In the genomic region with DNA sequence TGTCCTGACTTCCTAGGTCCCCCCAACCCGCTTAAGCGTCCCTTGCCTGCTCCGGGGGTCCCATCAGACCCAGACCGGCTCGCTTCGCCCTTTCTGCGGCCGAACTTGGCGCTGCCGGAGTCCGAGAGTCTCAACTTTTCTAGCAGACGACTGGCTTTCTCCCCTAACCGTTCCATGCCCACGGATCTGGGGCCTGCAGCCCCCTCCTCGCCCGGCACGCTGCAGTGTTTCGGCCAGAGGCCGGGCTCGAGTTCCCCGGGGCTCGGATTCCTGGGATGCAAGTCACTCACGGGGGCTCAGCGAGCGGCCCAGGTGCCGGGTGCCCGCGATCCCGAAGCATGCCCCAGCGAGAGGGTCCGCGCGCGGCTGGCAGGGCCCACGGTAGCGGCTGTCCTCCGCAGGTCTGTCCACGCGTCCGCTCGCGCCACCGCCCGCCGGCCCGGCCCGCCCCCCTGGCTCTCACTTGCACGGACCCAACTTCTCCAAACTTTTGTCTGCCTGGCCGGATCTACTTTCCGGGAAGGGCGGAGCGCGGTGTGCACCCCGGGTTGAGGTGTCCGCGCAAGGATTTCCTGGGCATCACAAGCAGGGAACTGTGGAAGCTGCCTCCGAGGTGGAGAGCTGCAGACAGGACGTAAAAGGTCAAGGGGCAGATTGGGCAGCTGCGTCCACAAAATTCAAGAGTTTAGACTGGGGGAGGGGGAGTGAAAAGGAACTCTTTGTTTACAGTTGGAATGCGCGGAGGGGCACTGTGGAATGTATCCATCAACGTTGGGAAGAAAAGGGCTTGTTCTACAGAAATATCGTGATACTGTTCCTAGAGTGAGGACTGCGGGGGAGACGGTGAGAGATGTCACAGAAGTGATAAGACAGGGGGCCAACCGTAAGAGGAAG, we compare ENCODE assay signal across 8 mouse cellular contexts. TPM values are rescaled to one million over a fixed set of nuclear protein-coding genes. Genes with fewer than 3 reads are reported as not detected.
DNase-seq lines count a peak whose midpoint lies in the region; ATAC-seq and TF ChIP-seq lines count a peak whose summit lies in the region.

Gene Ajuba (minus strand): TSS at position 470 of the 894 bp plus-strand sequence.

- H3K27ac ChIP-seq in forebrain, embryonic 11.5 days (ENCODE audit: low read depth, low read length) = peak within 1 kb of the TSS; percentile 83
- H3K27ac ChIP-seq in heart, embryonic 14.5 days (replicated peaks in 1 of 2; ENCODE audit: control insufficient read depth in 1 of 2, insufficient read depth in 1 of 2, low read depth in 2 of 2, low read length in 2 of 2) = peak within 1 kb of the TSS; percentile 96 to 99
- peak within 1 kb of the TSS; percentile 94 for H3K27ac ChIP-seq in kidney, postnatal 0 days
- H3K27ac ChIP-seq in liver, embryonic 15.5 days (replicated peaks) = peak within 1 kb of the TSS; percentile 59
- peak within 1 kb of the TSS; percentile 67 for H3K27ac ChIP-seq in neural tube, embryonic 11.5 days (ENCODE audit: low read depth, low read length)
- H3K27ac ChIP-seq in testis, adult 2 months (ENCODE audit: control insufficient read depth, insufficient read depth, low read depth, low read length) = peak within 1 kb of the TSS; percentile 93

- H3K4me1 ChIP-seq in forebrain, embryonic 11.5 days (replicated peaks; ENCODE audit: control insufficient read depth, insufficient read depth, low read length) = peaks cover 25% of the 10 kb centered on the region
- H3K4me1 ChIP-seq in heart, embryonic 14.5 days (ENCODE audit: control insufficient read depth in 2 of 2, insufficient read depth in 2 of 2, low read length in 2 of 2) = peaks cover 22 to 36% of the 10 kb centered on the region in 2 experiments
- H3K4me1 ChIP-seq in kidney, postnatal 0 days (replicated peaks; ENCODE audit: insufficient read depth, low read length) = peaks cover 36% of the 10 kb centered on the region
- peaks cover 72% of the 10 kb centered on the region for H3K4me1 ChIP-seq in liver, embryonic 15.5 days (replicated peaks)
- H3K4me1 ChIP-seq in neural tube, embryonic 11.5 days (ENCODE audit: control insufficient read depth, insufficient read depth, low read length) = peaks cover 24% of the 10 kb centered on the region
- peaks cover 44% of the 10 kb centered on the region for H3K4me1 ChIP-seq in testis, adult 2 months (ENCODE audit: control insufficient read depth, insufficient read depth, low read length)

- no peak for TF ChIP-seq CTCF in kidney, postnatal 0 days (IDR thresholded peaks at IDR 0.05; ENCODE audit: low read depth)
- TF ChIP-seq CTCF in testis, adult 2 months (IDR thresholded peaks at IDR 0.05; ENCODE audit: control insufficient read depth, insufficient read depth, insufficient replicate concordance, low read depth, low read length) = no peak

- peak; percentile 46; the same call in 1 of the 2 replicates for TF ChIP-seq POLR2A in testis, adult 2 months (IDR thresholded peaks at IDR 0.05; ENCODE audit: control insufficient read depth, low read depth, low read length)

- H3K9me3 ChIP-seq in forebrain, embryonic 11.5 days (ENCODE audit: control insufficient read depth, low read length) = no peaks in the 10 kb centered on the region
- no peaks in the 10 kb centered on the region for H3K9me3 ChIP-seq in heart, embryonic 14.5 days (ENCODE audit: control insufficient read depth, low read length)
- H3K9me3 ChIP-seq in kidney, postnatal 0 days (replicated peaks; ENCODE audit: low read length) = no peaks in the 10 kb centered on the region
- no peaks in the 10 kb centered on the region for H3K9me3 ChIP-seq in liver, embryonic 15.5 days (replicated peaks)
- H3K9me3 ChIP-seq in neural tube, embryonic 11.5 days (ENCODE audit: control insufficient read depth, low read length) = no peaks in the 10 kb centered on the region

- H3K36me3 ChIP-seq in forebrain, embryonic 11.5 days (ENCODE audit: control insufficient read depth, insufficient read depth, low read length) = no peaks in the 10 kb centered on the region
- H3K36me3 ChIP-seq in heart, embryonic 14.5 days (ENCODE audit: control insufficient read depth, insufficient read depth, low read length) = peaks cover 14% of the 10 kb centered on the region; the same call in 1 of the 2 replicates
- H3K36me3 ChIP-seq in kidney, postnatal 0 days (ENCODE audit: insufficient read depth, low read length) = no peaks in the 10 kb centered on the region
- no peaks in the 10 kb centered on the region for H3K36me3 ChIP-seq in liver, embryonic 15.5 days (replicated peaks)
- no peaks in the 10 kb centered on the region for H3K36me3 ChIP-seq in neural tube, embryonic 11.5 days (ENCODE audit: control insufficient read depth, insufficient read depth, low read length)
- no peaks in the 10 kb centered on the region for H3K36me3 ChIP-seq in testis, adult 2 months (ENCODE audit: control insufficient read depth, insufficient read depth, low read length)

- DNase-seq in 3T3-L1 (ENCODE audit: low read depth, low spot score) = peak; percentile 84
- peak; percentile 90 for DNase-seq in adrenal gland, postnatal 25 days
- peak; percentile 95 for DNase-seq in forebrain, embryonic 11.5 days (ENCODE audit: low spot score)
- peak; percentile 96 for DNase-seq in kidney, postnatal 0 days (ENCODE audit: low spot score)
- DNase-seq in neural tube, embryonic 11.5 days (ENCODE audit: low spot score) = peak; percentile 94

- H3K9ac ChIP-seq in forebrain, embryonic 11.5 days (ENCODE audit: low read length) = peak within 1 kb of the TSS; percentile 95
- H3K9ac ChIP-seq in heart, embryonic 14.5 days (ENCODE audit: low read length) = peak within 1 kb of the TSS; percentile 99
- H3K9ac ChIP-seq in kidney, postnatal 0 days (ENCODE audit: low read depth, low read length) = peak within 1 kb of the TSS; percentile 93
- H3K9ac ChIP-seq in liver, embryonic 15.5 days = peak within 1 kb of the TSS; percentile 44
- H3K9ac ChIP-seq in neural tube, embryonic 11.5 days (ENCODE audit: low read length) = peak within 1 kb of the TSS; percentile 89

- H3K4me3 ChIP-seq in forebrain, embryonic 11.5 days (ENCODE audit: low read depth, low read length) = peak within 1 kb of the TSS; percentile 91
- H3K4me3 ChIP-seq in heart, embryonic 14.5 days (ENCODE audit: control insufficient read depth in 1 of 2, insufficient read depth in 1 of 2, low read depth in 1 of 2, low read length in 2 of 2) = peak within 1 kb of the TSS; percentile 80 to 83
- H3K4me3 ChIP-seq in kidney, postnatal 0 days (replicated peaks; ENCODE audit: low read depth, low read length) = peak within 1 kb of the TSS; percentile 85
- H3K4me3 ChIP-seq in liver, embryonic 15.5 days (replicated peaks) = peak within 1 kb of the TSS; percentile 58
- H3K4me3 ChIP-seq in neural tube, embryonic 11.5 days (ENCODE audit: low read depth, low read length) = peak within 1 kb of the TSS; percentile 79
- H3K4me3 ChIP-seq in testis, adult 2 months (ENCODE audit: control insufficient read depth, low read depth, low read length) = peak within 1 kb of the TSS; percentile 89

- under 1% methylated on average over 66 of the region's 66 CpGs for WGBS in forebrain, embryonic 11.5 days
- WGBS in heart, embryonic 14.5 days = under 1% methylated on average over 66 of the region's 66 CpGs
- under 1% methylated on average over 65 of the region's 66 CpGs for whole genome bisulfite sequencing in kidney, postnatal 0 days
- under 1% methylated on average over 66 of the region's 66 CpGs for WGBS in liver, embryonic 15.5 days (ENCODE audit: insufficient replicate concordance)
- under 1% methylated on average over 66 of the region's 66 CpGs for WGBS in neural tube, embryonic 11.5 days

- no peaks in the 10 kb centered on the region for H3K27me3 ChIP-seq in forebrain, embryonic 11.5 days (ENCODE audit: control insufficient read depth, insufficient read depth, low read length)
- H3K27me3 ChIP-seq in heart, embryonic 14.5 days (ENCODE audit: control insufficient read depth, insufficient read depth, low read length) = no peaks in the 10 kb centered on the region
- H3K27me3 ChIP-seq in kidney, postnatal 0 days (ENCODE audit: insufficient read depth, low read length) = no peaks in the 10 kb centered on the region
- peaks cover 77% of the 10 kb centered on the region for H3K27me3 ChIP-seq in liver, embryonic 15.5 days
- no peaks in the 10 kb centered on the region for H3K27me3 ChIP-seq in neural tube, embryonic 11.5 days (ENCODE audit: control insufficient read depth, insufficient read depth, low read length)
- H3K27me3 ChIP-seq in testis, adult 2 months (ENCODE audit: control insufficient read depth, insufficient read depth, low read length) = no peaks in the 10 kb centered on the region

- peak within 1 kb of the TSS; percentile 85 for H3K4me2 ChIP-seq in forebrain, embryonic 11.5 days (ENCODE audit: low read depth, low read length, severe bottlenecking)
- H3K4me2 ChIP-seq in heart, embryonic 14.5 days (ENCODE audit: low read length) = peak within 1 kb of the TSS; percentile 81
- peak within 1 kb of the TSS; percentile 85 for H3K4me2 ChIP-seq in kidney, postnatal 0 days (ENCODE audit: low read length)
- H3K4me2 ChIP-seq in liver, embryonic 15.5 days = peak within 1 kb of the TSS; percentile 68
- peak within 1 kb of the TSS; percentile 66 for H3K4me2 ChIP-seq in neural tube, embryonic 11.5 days (ENCODE audit: low read depth)

- peak; percentile 74 for ATAC-seq in forebrain, embryonic 11.5 days (replicated peaks; ENCODE audit: low FRiP score)
- peak; percentile 63 for ATAC-seq in heart, embryonic 14.5 days (ENCODE audit: insufficient number of reproducible peaks, insufficient read depth, low FRiP score, low read depth)
- ATAC-seq in kidney, postnatal 0 days (replicated peaks; ENCODE audit: low FRiP score, low read depth) = peak; percentile 64
- peak; percentile 50; the same call in 1 of the 2 replicates for ATAC-seq in liver, embryonic 15.5 days (ENCODE audit: insufficient read depth)
- peak; percentile 40 for ATAC-seq in neural tube, embryonic 11.5 days (ENCODE audit: insufficient read depth, low FRiP score, low TSS enrichment)

RNA-seq across cellular contexts. Expression of gene Ajuba, which starts in this region (rescaled TPM):
- 19.6 and 24.2 TPM in 2 replicates for total RNA-seq in adrenal gland, postnatal 25 days (2021)
- 51.6 and 59.7 TPM in 2 replicates for polyA plus RNA-seq in forebrain, embryonic 11.5 days (2014; fragmentation: Nextera tagmentation; extraction: Ambion mirVana)
- polyA plus RNA-seq in heart, embryonic 14.5 days (2014; fragmentation: Nextera tagmentation; extraction: Ambion mirVana) = 22.4 and 25.4 TPM in 2 replicates
- 34.6 and 40.9 TPM in 2 replicates for polyA plus RNA-seq in kidney, postnatal 0 days (2015; fragmentation: Nextera tagmentation; extraction: Ambion mirVana)
- polyA plus RNA-seq in liver, embryonic 15.5 days (2015; fragmentation: Nextera tagmentation; extraction: Ambion mirVana) = 5.6 TPM in 2 replicates
- polyA plus RNA-seq in neural tube, embryonic 11.5 days (2014; fragmentation: Nextera tagmentation; extraction: Ambion mirVana) = 27.9 TPM in 2 replicates
- 10.0 and 12.5 TPM in 2 replicates for polyA plus RNA-seq in testis, adult 2 months (2012; rRNA removed)

Comparison
In these comparisons a context has a peak if more than half of its experiments do, and no peak if none do; other contexts are left out.
1. Peak in every context shown above with its lines: DNase-seq, ATAC-seq, H3K4me3 ChIP-seq and H3K27ac ChIP-seq.
2. H3K9ac ChIP-seq: peak in every context shown above with its lines; median percentile 99 in heart, embryonic 14.5 days; 95 in forebrain, embryonic 11.5 days; 93 in kidney, postnatal 0 days; 89 in neural tube, embryonic 11.5 days; 44 in liver, embryonic 15.5 days.